Mouse (Mus musculus): Measurements from ENCODE around the gene Oosp2.

The Oosp2 gene

GRCm38 (mm10) chr19:11604603-11605002 is 55.8 kb downstream of the Oosp2 start, which contains the start of gene Ms4a6d:
TSS of gene Ms4a6d (minus strand) at chr19:11604849.
- DNase-seq (ENCODE audit: low read depth, low spot score) = no peak

GRCm38 (mm10) chr19:11602026-11602425 is 58.3 kb downstream of the Oosp2 start:
- no peak for DNase-seq (ENCODE audit: low read depth, low spot score)

GRCm38 (mm10) chr19:11601349-11601748 is 59.0 kb downstream of the Oosp2 start:
- DNase-seq (ENCODE audit: low read depth, low spot score) = no peak

All from WW6 (cell line).